Mouse (Mus musculus): ENCODE measurements at regions not wholly inside any gene's neighbourhood (a gene's known extent, or its start where the extent isn't known, plus 50 kb on each side); places are given as distances from the start of the nearest gene placed in this dataset.
A peak's percentile ranks its signal among the peaks of the same experiment; 100 is the strongest.

DNA sequence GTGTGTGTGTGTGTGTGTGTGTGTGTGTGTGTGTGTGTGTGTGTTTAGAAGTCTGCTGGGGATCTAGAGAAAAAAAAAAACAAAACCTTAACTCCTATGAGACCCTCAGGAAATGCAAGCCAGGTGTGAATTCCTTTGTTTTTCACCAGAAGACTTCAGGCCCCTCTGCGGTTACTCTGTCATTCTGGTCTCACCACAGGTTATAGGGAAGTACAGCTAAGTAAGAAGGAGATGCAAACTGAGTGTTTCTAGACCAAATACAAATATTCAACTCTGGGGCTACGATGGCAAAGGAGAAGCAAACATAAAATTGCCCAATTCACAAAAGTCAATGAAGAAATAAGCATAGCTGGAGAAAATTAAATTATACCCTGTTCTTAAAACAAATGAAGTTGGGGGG is 54.9 kb upstream of the Basp1 start:
- H3K4me3 ChIP-seq: no peak overlapping the region
- DNase-seq: no peak
- intact Hi-C loops (cut with DNase I): no loop called here
- no peak overlapping the region for H3K27ac ChIP-seq
- no peak for TF ChIP-seq CTCF (IDR thresholded peaks at IDR 0.05)

DNA sequence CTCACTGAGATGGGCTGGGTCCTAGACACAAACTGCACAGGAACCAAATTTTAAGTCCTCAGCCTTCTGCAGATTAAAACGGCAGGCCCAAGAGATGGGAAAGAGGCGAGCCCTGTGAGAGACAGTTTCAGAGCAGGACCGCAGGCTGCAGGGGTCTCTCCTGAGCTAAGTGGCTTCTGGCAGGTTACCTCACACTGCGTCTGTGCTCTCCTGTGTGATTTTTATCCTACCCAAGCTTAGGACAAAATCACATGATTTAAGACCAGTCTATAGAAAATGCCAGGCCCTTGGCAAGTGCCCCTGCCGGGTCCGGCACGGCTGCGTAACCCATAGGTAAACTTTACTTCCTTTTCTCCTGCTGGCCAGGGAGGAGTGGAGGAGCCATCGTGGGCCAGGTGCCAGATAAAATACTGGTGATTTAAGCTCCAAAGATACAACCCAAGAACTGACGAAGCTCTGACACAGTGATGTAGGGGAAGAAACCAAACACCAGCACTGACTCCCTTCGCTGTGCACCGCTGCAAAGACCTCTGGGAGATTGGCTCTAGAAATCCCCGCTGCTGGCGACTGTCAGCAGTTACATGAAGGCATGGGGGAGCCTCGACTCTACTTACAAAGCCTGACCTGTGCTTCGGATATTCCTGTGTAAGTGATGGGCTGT is 55.8 kb upstream of the Basp1 start:
- intact Hi-C loops (cut with DNase I): no loop called here
- no peak for DNase-seq
- Histone ChIP-seq H3K4me3 (no peak overlapping the region), H3K27ac (no peak overlapping the region)
- no peak for TF ChIP-seq CTCF (IDR thresholded peaks at IDR 0.05)

DNA sequence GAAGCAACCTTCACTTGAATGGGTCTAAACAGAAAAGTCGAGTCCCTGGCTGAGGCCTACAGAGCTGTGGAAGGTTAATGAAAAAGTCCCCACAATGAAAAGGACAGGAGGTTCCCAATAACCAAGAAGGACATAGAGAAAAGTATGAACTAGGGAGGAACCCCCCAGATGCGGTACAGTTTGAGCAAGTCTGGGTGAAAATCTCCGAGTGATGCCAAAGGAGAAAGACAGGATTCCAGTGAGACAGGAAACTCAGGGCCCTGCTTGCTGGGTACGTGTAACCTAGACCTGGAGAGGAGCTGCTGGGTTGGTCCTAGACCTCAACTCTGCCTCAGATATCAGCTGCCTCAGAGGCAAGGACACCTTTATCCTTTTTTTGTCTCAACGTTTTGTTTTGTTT is 57.8 kb upstream of the Basp1 start:
- no peak overlapping the region for H3K4me3 ChIP-seq
- no peak overlapping the region for H3K27ac ChIP-seq
- no peak for TF ChIP-seq CTCF (IDR thresholded peaks at IDR 0.05)
- DNase-seq: no peak
- intact Hi-C loops (cut with DNase I): no loop called here

DNA sequence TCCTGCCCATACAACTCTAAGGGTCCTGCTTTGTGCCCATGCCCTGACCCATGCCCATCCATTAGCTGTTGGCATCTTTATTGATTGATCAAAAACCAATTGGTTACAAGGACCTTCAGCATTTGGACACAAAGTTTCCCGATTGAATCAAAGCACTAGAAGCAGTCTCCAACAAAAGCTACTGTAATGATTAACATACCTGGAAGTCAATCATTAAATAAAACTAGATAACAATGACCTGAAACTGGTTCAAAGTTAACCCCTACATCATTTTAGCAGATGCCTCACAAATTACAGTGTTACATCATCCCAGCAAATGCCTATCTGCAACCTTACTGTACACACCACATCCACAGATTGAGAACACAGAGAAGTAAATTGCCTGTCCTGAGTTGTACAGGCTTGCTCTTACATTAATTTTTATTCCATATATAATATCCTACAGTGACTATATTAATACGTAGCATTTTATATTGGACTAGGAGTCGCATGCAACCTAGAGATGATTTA is 59.7 kb upstream of the Basp1 start:
- TF ChIP-seq CTCF (IDR thresholded peaks at IDR 0.05): no peak
- no peak for DNase-seq
- intact Hi-C loops (cut with DNase I): no loop called here
- H3K27ac ChIP-seq: no peak overlapping the region
- H3K4me3 ChIP-seq: no peak overlapping the region

DNA sequence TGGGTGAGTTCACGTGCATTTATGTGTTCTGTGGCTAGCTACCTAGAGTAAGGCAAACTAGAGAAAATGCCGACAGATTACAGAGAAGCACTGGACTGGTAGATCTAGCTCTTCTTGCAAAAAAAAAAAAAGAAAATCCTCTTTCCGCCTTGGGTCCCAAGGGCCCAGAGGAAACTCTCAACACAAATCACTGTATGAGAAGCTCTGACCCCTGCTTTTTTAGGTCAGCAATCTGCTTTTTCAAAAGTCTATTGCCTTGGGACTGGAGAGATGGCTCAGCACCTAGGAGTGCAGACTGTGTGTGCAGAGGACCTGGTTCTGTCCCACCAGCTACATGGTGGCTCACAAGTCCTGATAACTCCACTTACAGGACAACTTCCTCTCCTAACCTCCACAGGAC is 60.5 kb upstream of the Basp1 start:
- no peak overlapping the region for H3K4me3 ChIP-seq
- no peak for DNase-seq
- no peak for TF ChIP-seq CTCF (IDR thresholded peaks at IDR 0.05)
- intact Hi-C loops (cut with DNase I): no loop called here
- no peak overlapping the region for H3K27ac ChIP-seq

DNA sequence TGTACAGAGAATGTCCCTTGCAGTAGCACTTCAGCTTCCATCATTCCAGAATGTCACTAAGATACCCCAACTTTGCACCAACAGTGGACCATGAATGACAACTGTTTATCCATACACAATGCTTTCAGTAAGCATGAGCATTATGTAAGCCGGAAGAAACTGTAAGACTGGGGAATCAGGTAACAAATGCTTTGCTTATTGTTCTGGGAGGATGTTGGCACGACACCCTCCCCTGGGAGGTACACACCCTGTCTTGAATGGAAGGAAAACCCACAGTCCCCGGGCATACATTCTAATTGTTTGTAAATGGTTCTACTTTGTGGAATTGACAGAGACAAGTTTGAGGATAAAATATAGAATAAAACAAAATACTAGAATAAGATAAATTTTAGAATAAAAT is 69.0 kb upstream of the Basp1 start:
- Histone ChIP-seq H3K27ac (peak overlapping the region; percentile 59), H3K4me3 (no peak overlapping the region)
- intact Hi-C loops (cut with DNase I): no loop called here
- peak; percentile 34 for DNase-seq
- no peak for TF ChIP-seq CTCF (IDR thresholded peaks at IDR 0.05)

DNA sequence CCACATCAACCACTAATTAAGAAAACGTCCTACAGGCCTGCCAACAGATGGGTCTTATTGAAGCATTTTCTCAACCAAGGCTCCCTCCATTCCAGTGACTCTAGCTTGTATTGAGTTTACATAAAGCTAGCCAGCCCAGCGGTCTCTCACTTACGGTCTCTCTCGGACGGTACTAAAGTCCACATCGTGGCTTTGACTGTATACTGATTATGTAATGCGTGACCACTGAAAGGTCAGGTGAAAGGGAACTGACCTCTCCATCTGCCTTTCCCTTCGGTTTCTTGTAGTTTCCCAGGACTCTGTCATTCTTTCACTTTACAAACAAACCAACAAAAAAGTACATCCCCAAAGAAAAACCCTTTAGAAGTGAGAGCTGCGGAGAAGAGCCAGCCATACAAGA is 71.8 kb upstream of the Basp1 start:
- H3K27ac ChIP-seq: peak overlapping the region; percentile 43
- intact Hi-C loops (cut with DNase I): no loop called here
- no peak for DNase-seq
- TF ChIP-seq CTCF (IDR thresholded peaks at IDR 0.05): no peak
- no peak overlapping the region for H3K4me3 ChIP-seq

DNA sequence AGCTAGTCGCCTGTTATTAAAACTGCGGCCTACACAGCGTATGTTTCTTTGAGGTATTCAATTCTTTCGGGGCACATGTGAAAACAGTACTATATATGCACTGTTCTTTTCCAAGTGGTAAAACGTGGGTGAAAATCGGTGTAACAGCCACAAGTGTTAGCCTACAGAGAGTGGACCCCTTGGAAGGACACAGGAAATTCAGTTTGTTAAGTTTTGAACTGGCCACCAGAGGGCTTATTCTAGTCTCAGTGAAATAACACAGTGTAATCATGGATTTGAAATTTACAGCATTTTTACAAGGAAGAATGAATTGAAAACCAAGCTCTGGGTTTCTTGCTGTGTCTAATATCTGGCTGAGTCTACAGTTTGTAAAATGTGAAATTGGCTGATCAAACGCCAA is 72.6 kb upstream of the Basp1 start:
- no peak for DNase-seq
- intact Hi-C loops (cut with DNase I): loop anchor here (1.0 kb wide), 1 partner anchor 231 kb away; no protein-coding TSS in a partner anchor
- Histone ChIP-seq H3K27ac (no peak overlapping the region; the same call in 1 of the 2 replicates), H3K4me3 (no peak overlapping the region)
- peak; percentile 58 for TF ChIP-seq CTCF (IDR thresholded peaks at IDR 0.05)

DNA sequence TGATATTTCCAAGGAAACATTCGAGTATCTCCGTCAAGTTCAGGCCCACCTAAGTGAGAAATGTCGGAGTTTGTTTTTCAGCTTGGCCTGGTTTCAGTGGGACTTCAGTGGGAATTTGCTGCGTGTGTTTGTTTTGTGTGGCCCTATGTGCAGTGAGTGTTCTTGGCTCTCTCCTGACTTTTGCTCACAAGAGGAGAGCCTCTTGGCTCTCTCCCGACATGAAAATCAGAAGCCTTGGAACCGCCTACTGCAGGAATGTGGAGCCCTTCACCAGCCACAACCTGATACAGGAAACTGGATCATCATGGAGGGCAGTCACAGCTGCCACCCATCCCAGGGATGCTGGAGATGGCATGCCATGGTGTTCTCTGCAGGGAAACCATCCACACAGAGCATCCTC is 76.2 kb upstream of the Basp1 start:
- Histone ChIP-seq H3K4me3 (no peak overlapping the region), H3K27ac (peak overlapping the region; percentile 20; the same call in 1 of the 2 replicates)
- DNase-seq: no peak
- intact Hi-C loops (cut with DNase I): no loop called here
- no peak for TF ChIP-seq CTCF (IDR thresholded peaks at IDR 0.05)

DNA sequence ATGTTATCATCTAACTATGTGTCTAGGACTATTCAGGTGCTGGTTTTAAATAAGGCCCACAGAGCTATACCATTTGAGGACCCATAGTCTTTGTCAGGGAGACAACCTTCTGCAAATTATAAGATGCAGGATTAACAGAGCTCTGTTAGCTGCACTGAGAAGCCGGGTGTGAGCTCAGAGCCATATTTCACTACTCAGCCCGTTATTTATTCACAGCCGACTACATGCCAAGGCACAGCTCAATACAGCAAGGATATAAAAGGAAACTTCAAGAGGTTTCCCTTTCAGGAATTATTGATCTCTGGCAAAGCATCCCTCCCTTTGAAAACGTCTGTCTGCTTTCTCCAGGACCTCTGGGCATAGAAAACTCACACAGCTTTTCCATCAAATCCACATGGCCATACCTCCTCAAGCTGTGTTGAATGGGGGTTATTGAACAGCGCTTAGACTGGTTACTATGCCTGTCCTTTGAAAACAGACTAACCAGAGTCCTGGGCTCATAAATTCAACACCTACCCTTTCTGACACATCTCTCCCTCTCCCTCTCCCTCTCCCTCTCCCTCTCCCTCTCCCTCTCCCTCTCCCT is 78.7 kb upstream of the Basp1 start:
- intact Hi-C loops (cut with DNase I): no loop called here
- no peak for TF ChIP-seq CTCF (IDR thresholded peaks at IDR 0.05)

DNA sequence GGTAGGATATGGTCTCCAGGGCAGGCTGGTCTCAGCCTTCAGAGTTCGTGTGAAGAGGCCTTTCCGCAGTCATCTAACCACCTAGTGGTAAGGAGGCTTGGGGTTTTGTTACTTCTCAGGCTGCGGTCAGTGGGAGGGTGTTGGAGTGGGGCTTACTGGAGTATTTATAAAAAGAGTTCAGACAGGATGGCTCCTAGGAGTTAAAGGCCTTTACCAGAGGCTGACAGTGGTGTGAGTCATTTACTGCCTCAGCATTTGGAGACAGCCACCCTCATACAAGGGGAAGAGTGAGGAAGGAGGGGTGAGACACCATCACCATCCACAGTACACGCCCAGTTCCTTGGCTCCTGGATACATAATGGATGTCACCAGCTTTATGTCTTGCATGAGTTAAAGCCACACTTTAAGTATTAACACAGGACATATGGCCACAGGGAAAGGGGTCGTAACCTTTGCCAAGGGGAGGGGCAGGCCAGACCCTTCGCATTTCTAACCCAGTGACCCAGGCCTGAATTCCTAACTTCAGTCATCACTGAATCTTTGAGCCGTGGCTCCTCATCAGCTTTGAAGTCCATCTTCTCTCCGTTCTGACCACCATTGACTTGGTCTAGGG is 81.2 kb upstream of the Basp1 start:
- intact Hi-C loops (cut with DNase I): no loop called here
- no peak for DNase-seq
- TF ChIP-seq CTCF (IDR thresholded peaks at IDR 0.05): no peak
- Histone ChIP-seq H3K4me3 (no peak overlapping the region), H3K27ac (no peak overlapping the region)

More for the DNA sequence above, 78.7 kb upstream of the Basp1 start:
- no peak for DNase-seq
- Histone ChIP-seq H3K4me3 (no peak overlapping the region), H3K27ac (no peak overlapping the region)

DNA sequence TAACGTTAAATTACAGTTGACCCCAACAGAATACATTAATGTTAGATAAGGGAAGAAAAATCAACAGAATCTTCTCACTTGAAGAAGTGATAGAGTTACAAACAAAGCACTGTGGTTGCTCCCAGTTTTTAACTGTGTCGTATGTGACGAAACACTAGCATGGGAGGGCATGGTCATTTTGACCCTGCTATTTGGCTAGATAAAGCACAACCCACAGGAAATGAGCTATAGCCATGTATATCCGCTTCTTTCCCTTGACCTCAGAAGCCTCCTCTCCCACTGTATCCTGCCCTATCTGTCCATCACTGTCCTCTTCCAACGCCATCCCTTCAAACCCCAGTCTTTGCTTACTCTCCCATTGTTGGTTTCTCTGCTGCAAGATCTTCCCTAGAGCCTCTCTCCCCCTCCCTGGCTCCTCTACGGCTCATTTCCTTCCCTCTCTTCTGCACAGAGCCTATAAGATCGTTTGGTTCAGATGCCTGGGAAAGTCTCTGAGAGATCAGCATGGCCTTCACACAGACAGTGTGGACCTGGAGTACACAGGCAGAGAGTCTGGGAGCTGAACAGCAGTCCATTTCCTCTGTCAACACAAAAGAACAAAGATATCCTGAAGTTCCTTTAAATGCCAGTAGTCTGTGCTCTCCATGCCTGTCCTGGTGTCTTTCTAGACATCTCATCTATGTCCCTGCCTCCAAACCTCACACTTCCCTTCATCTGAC is 82.5 kb upstream of the Basp1 start:
- H3K4me3 ChIP-seq: no peak overlapping the region
- no peak for DNase-seq
- H3K27ac ChIP-seq: no peak overlapping the region
- intact Hi-C loops (cut with DNase I): no loop called here
- no peak for TF ChIP-seq CTCF (IDR thresholded peaks at IDR 0.05)

DNA sequence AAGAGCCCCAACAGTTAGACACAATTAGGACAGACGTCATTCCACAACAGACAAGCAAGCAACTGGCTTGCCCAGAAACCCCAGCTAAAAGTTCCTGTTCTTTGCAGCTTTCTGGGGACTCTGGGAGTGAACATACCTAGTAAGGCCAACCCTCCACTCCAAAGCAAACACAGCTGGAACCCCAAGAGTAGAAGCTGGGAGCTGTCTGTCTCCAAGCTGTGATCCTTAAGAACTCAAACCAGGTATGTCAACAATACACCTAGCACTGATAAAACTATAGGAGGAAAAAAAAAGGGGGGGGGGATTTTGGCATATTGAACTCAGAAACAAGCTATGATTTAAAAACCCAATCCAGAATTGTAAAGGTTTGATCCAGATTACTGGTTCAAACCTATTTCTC is 84.2 kb upstream of the Basp1 start:
- H3K27ac ChIP-seq: no peak overlapping the region
- TF ChIP-seq CTCF (IDR thresholded peaks at IDR 0.05): no peak
- H3K4me3 ChIP-seq: no peak overlapping the region
- no peak for DNase-seq
- intact Hi-C loops (cut with DNase I): no loop called here
